Mouse (Mus musculus): Measurements from ENCODE around the gene Crcp.
"Not testable (repeated sequence)": the region's sequence is repeated elsewhere in the genome, so short reads cannot be mapped to it uniquely, and the experiment has no call there.

The Crcp gene

GRCm38 (mm10) chr5:130023067-130023766 lies 5.9 kb upstream of the Crcp start:
- in situ Hi-C loops (cut with MboI, MseI), result no loop called here

- in situ Hi-C loops (cut with MboI, MseI), result no loop called here
Observed at GRCm38 (mm10) chr5:130023767-130024539, 5.1 kb upstream of the Crcp start.

GRCm38 (mm10) chr5:130027134-130027533 lies 2.0 kb upstream of the Crcp start:
- in situ Hi-C loops (cut with MboI, MseI), result no loop called here

- in situ Hi-C loops (cut with MboI, MseI), result no loop called here
Observed at GRCm38 (mm10) chr5:130027696-130028095, 1.4 kb upstream of the Crcp start.

GRCm38 (mm10) chr5:130031410-130032390 lies 2.6 kb downstream of the Crcp start:
- in situ Hi-C loops (cut with MboI, MseI), result no loop called here

- in situ Hi-C loops (cut with MboI, MseI), result no loop called here
Observed at GRCm38 (mm10) chr5:130033869-130034268, 4.8 kb downstream of the Crcp start.

GRCm38 (mm10) chr5:130036300-130036699 lies 7.2 kb downstream of the Crcp start:
- in situ Hi-C loops (cut with MboI, MseI), result not testable (repeated sequence)

- in situ Hi-C loops (cut with MboI, MseI), result no loop called here
Observed at GRCm38 (mm10) chr5:130037752-130038455, 8.8 kb downstream of the Crcp start.

GRCm38 (mm10) chr5:130040797-130041196 lies 11.7 kb downstream of the Crcp start:
- in situ Hi-C loops (cut with MboI, MseI), result no loop called here

- in situ Hi-C loops (cut with MboI, MseI), result no loop called here
Observed at GRCm38 (mm10) chr5:130041262-130041661, 12.2 kb downstream of the Crcp start.

GRCm38 (mm10) chr5:130043741-130044140 lies 14.7 kb downstream of the Crcp start:
- in situ Hi-C loops (cut with MboI, MseI), result no loop called here

- in situ Hi-C loops (cut with MboI, MseI), result no loop called here
Observed at GRCm38 (mm10) chr5:130044201-130044695, 15.2 kb downstream of the Crcp start.

- in situ Hi-C loops (cut with MboI, MseI), result no loop called here
Observed at GRCm38 (mm10) chr5:130046100-130046499, 17.0 kb downstream of the Crcp start.

- in situ Hi-C loops (cut with MboI, MseI), result no loop called here
Observed at GRCm38 (mm10) chr5:130046589-130046988, 17.5 kb downstream of the Crcp start.

GRCm38 (mm10) chr5:130047013-130047412 lies 17.9 kb downstream of the Crcp start:
- in situ Hi-C loops (cut with MboI, MseI), result no loop called here

GRCm38 (mm10) chr5:130048786-130049520 lies 19.9 kb downstream of the Crcp start:
- in situ Hi-C loops (cut with MboI, MseI), result no loop called here

- in situ Hi-C loops (cut with MboI, MseI), result no loop called here
Observed at GRCm38 (mm10) chr5:130050416-130050815, 21.3 kb downstream of the Crcp start.

GRCm38 (mm10) chr5:130051073-130051860 lies 22.2 kb downstream of the Crcp start:
- in situ Hi-C loops (cut with MboI, MseI), result no loop called here

- in situ Hi-C loops (cut with MboI, MseI), result no loop called here
Observed at GRCm38 (mm10) chr5:130052510-130052909, 23.4 kb downstream of the Crcp start.
